Mouse (Mus musculus): Measurements from ENCODE around the gene Zar1. TPM values are rescaled to one million over a fixed set of nuclear protein-coding genes. Genes with fewer than 3 reads are reported as not detected.

The Zar1 gene
- total RNA-seq, 2 experiments from 2014 or later = not detected

Other genes with a start within 250 kb of the Zar1 start
- gene Corin, start 76.8 kb downstream of the Zar1 start, total RNA-seq (2014; fragmentation: Nextera tagmentation) = not detected in 2 replicates
- not detected in 2 replicates for gene Corin, start 76.8 kb downstream of the Zar1 start, total RNA-seq (2017)
- gene Nfxl1, start 21.6 kb downstream of the Zar1 start, total RNA-seq (2014; fragmentation: Nextera tagmentation) = 18.6 and 18.9 TPM in 2 replicates
- 9.7 and 13.8 TPM in 2 replicates for gene Nfxl1, start 21.6 kb downstream of the Zar1 start, total RNA-seq (2017)
- gene Gm5868, start 6.3 kb upstream of the Zar1 start, total RNA-seq (2014; fragmentation: Nextera tagmentation) = not detected in 2 replicates
- not detected in 2 replicates for gene Gm5868, start 6.3 kb upstream of the Zar1 start, total RNA-seq (2017)
- gene Cnga1, start 63.0 kb upstream of the Zar1 start, total RNA-seq (2014; fragmentation: Nextera tagmentation) = not detected in 2 replicates
- gene Cnga1, start 63.0 kb upstream of the Zar1 start, total RNA-seq (2017) = 0.23 TPM in 1 of 2 replicates, not detected in the other
- gene Nipal1, start 66.5 kb upstream of the Zar1 start, total RNA-seq (2014; fragmentation: Nextera tagmentation) = 2.7 TPM in 1 of 2 replicates, not detected in the other
- 0.08 and 0.47 TPM in 2 replicates for gene Nipal1, start 66.5 kb upstream of the Zar1 start, total RNA-seq (2017)
- 0.96 and 7.8 TPM in 2 replicates for gene Txk, start 171.5 kb upstream of the Zar1 start, total RNA-seq (2014; fragmentation: Nextera tagmentation)
- gene Txk, start 171.5 kb upstream of the Zar1 start, total RNA-seq (2017) = 0.15 and 1.2 TPM in 2 replicates